Mouse (Mus musculus) right cerebral cortex, postnatal 4 days (tissue): ENCODE measurements around the gene Dock4.

Source experiments
- DNase-seq: peaks from one replicate; pipeline ENCODE4 v3.0.0-alpha.2; 2022

Gene Dock4

GRCm38 (mm10) chr12:40512370-40512693 lies 66.6 kb downstream of the Dock4 start:
- no peak for DNase-seq

- DNase-seq: no peak
Measured at GRCm38 (mm10) chr12:40512994-40513393, 67.2 kb downstream of the Dock4 start.

- no peak for DNase-seq
Measured at GRCm38 (mm10) chr12:40514021-40514420, 68.3 kb downstream of the Dock4 start.

DNA sequence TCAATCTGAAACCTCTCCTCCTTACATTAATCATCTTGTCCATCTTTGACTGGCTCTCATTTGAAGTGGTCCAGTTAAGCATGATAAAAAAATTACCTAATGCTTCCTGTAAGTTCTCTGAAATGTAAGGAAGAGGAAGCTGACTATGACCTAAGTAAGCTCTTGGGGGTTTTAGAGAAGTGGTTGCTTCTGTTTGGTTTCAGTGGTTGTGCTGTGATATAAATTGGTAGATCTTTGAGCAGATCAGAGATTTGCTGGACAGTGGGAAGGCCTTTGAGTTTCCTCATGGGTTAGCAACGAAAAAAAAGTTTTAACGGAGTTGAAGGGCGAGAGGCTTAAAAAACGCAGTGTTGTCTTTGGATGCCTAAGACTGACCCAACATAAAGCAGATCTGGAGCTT lies 76.7 kb downstream of the Dock4 start:
- DNase-seq: no peak

DNA sequence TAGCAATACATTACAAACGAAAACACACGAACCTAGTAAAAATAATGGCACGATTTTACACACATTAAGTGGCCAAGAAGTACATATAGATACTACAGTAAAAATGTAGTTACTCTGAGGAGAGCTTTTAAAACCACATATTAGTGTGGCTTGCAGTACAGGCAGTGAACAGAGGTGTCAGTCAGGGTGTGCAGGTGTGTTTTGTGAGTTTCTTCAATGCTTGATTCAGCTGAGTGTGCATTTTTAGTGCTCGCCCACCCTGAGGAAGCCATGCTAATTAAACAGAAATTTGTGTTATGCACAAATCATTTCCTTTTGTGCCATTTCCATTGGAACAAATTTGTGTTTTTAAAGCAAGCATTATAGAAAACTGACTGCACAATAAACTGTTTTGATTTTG lies 77.3 kb downstream of the Dock4 start:
- no peak for DNase-seq

DNA sequence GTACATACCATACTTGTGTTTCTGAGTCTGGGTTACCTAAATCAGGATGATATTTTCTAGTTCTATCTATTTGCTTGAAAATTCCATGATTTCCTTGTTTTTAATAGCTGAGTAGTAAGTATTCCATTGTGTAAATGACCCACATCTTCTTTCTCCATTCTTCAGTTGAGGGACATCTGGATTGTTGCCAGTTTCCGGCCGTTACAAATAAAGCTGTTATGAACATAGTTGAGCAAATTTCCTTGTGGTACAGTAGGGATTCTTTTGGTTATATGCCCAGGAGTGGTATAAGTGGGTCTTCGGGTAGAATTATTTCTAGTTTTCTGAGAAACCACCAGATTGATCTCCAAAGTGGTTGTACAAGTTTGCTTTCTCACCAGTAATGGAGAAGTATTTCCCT lies 79.3 kb downstream of the Dock4 start:
- DNase-seq: no peak

- DNase-seq: no peak
Measured at GRCm38 (mm10) chr12:40535655-40536618, 90.2 kb downstream of the Dock4 start.

DNA sequence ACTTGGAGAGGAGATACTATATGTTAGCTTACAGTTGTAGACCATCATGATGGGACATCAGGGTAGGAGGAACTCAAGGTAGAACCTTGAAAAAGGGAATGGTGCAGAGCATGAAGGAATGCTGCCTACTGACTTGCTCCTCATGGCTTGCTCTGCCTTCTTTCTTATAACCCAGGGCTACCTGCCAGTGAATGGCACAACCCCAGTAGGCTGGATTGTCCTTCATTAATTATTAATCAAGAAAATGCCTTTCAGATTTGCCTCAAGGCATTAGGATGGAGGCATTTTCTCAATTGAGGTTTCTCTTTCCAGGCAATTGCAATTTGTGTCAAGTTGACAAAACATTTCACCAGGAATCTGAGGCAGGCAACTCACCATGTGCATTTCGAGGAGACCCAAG lies 92.1 kb downstream of the Dock4 start:
- DNase-seq: no peak

DNA sequence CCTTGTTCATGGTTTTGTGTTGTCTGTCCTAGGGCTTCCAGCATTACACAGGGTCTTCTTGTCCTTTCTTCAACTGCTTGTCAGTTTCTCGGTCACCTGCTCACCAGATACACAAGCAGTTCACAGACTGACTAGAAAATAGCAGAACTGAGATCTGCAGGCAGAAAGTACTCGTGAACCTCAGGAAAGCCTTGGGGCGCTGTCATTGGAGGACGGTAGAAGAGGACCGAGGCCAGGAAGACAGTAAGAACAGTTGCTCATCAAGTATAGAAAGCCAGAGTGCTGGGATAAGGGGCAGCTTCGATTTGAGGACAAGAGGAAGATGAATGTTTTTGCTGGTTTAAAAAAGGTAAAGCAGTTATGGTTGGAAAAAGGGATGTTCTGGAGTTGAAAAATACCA lies 92.6 kb downstream of the Dock4 start:
- DNase-seq: no peak

- DNase-seq: no peak
Measured at GRCm38 (mm10) chr12:40538780-40539179, 93.0 kb downstream of the Dock4 start.

GRCm38 (mm10) chr12:40544273-40544672 lies 98.5 kb downstream of the Dock4 start:
- DNase-seq: no peak

DNA sequence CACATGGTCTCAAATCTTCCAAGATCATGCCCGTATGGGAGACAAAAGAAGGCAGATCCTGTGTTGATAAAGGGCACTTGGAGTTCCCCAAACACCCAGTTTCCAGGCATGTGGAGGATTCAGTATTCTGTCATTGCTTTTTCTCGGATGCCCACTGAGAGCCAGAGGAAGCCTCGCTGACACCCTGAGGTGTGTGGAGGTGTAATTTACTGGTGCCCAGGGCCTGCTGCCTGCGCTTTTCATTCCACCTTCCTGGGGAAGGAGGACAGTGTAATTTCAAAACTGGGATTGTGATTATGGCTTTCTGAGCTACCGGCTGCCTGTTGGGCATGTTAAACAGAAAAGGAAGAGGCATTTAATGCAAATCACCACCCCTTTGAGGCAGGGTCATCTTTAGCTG lies 101.1 kb downstream of the Dock4 start:
- DNase-seq: no peak

DNA sequence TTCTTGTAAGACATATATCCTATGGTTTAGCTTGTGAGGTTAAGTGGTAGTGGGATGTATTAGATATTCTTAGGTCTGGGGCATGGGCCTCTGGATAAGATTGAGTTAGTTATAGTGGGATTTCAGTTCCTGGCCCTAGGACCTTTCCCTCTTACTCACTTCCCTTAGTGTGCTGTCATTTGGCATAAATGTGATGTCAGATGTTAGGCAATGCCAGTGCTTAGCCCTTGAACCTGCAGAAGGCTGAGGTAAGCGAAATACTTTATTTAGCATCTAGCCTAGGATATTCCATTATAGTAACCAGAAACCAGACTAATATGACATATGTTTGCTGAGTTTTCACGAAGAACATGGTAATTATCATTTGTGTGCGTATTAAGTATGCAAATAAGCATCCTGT lies 105.6 kb downstream of the Dock4 start:
- DNase-seq: no peak

DNA sequence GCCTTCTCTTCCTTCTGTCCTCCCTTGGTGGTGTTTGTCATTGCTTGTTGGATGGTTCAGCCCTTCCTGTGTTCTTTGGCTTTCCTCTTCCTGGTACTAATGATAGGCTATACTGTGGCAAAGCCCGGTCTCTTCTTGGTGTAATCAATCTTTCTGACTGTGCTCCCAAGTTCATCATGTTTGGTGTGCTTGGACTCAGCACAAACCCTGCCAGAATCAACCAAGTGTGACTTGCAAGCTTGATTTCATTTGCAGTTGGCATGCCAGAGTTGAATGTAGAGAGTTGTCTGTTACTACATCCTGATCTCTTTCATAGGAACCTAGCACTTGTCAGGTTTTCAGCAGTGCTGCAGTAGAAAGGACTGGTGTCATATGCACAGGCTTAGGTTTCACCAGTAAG lies 106.4 kb downstream of the Dock4 start:
- DNase-seq: no peak

DNA sequence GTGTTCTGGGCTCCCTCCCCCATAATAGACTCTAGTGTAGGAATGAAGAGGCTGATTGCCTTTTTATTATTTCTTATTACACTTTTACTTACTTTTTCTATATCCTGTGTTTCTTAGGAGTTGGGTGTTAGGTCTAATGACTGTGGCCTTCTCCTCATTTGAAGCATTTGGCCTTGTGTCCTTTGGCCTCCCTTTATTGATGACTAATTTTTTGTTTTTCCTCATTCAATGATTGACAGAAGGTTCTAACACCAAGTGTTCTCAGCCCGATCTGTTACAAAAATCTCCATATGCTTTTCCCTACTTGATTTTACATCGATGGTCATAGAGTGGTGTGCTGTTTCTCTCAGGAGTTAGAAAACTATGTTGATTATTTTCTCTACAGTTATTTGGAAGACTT lies 108.2 kb downstream of the Dock4 start:
- DNase-seq: no peak

GRCm38 (mm10) chr12:40554941-40555511 lies 109.3 kb downstream of the Dock4 start:
- DNase-seq: no peak

- DNase-seq: no peak
Measured at GRCm38 (mm10) chr12:40558600-40558999, 112.8 kb downstream of the Dock4 start.

- DNase-seq: no peak
Measured at GRCm38 (mm10) chr12:40559103-40559502, 113.4 kb downstream of the Dock4 start.

- DNase-seq: no peak
Measured at GRCm38 (mm10) chr12:40563703-40564102, 118.0 kb downstream of the Dock4 start.

DNA sequence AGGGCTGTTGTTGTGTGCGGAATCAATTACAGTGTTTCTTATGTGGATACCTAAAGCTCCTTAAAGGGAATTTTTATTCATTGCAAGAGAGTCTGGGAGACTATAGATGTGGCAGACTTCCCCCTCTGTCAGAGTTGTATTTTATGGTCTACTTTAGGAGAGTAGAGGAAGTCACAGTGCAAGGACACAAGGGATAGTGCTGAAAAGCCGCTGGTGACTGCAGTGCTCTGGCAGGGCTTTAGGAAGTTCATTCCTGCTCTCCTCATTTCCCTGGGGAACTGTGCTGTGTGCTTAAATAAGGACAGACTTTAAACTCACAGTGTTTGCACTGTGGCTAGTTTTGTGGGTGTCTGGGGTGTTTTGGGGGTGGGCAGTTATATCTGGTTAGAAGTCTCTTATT lies 118.5 kb downstream of the Dock4 start:
- no peak for DNase-seq

DNA sequence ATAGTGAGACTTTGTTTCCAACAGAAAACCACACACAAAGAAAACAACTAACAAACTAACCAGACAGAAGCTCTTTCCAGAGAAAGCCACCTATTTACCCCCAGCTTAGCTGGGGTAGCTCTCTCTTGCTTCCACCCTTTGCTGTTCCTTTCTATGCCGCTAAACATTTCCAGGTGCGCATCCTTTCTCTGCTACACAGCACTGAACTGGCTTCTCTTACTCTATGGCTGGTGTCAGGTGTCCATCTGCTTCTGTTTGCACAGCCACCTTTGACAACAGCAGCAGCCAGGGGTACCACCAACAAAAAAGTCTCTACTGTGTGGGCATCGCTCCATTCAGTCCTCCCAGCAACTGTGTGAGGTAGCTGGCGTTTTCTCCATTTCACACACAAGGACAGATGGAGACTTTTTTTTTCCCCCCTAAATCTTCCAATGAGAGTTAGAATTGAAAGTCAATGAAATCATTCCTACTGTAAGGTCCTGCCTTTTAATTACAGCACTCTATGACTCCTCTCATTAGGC lies 122.7 kb downstream of the Dock4 start:
- DNase-seq: no peak

DNA sequence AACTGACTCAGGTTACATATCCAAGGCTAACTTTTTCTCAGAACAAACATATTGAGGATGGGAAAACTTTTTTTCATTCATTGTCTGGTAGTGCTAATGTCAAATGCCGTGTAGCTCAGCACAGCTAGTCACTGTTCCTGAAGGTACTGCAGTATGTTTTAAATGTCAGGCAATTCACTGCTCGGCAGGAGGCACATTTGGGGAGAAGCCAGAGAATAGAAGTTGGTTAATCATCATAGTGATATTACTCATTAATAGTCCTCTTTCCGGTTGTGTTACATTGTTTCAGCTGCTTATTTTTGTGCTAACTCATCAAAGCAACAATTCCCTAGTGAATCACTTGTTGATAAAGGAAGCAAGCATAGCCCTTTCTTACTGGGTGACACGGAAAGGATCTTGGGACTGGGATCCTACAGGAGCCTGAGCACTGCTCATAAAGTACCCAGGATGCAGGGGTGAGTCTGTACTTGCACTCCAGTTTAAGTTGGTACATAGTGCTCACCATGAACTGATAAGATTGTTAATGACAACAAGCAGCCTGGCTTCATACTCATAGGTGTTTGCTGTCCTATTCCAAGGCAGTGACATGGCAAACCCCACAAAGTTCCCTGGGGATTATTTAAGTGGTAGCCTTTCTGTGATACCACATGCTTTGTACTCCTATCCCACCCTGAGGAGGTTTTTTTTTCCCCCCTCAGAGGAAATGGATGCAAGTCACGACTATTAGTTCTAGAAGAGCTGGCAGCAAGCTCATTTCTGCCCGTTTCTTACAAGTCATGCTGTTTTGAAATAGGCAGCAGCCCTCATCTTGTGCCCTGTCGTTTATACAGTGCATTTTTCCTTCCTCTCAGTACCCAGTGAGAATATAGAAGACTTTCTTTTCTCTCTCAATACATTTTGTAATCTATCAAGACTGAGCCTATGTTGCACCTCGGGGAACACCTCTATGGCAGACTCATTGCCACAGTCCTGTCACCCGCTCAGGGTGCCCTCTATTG lies 123.5 kb downstream of the Dock4 start:
- DNase-seq: no peak

GRCm38 (mm10) chr12:40570250-40570649 lies 124.5 kb downstream of the Dock4 start:
- no peak for DNase-seq
